Mouse (Mus musculus): ENCODE measurements at regions not wholly inside any gene's neighbourhood (a gene's known extent, or its start where the extent isn't known, plus 50 kb on each side); places are given as distances from the start of the nearest gene placed in this dataset.

GRCm38 (mm10) chr9:46925641-46926040 lies 72.9 kb upstream of the Gm4791 start:
- TF ChIP-seq CTCF (IDR thresholded peaks at IDR 0.05; ENCODE audit: low read depth) (no peak), EP300 (IDR thresholded peaks at IDR 0.05; ENCODE audit: low read depth) (no peak)

All from liver, postnatal 0 days (tissue).